Mouse (Mus musculus) c-Kit-positive CD71-negative TER-119-negative erythroid progenitor cells, embryonic 14.5 days (primary cell): ENCODE measurements around the gene Tle3.

Source experiments
- DNase-seq: peaks from one replicate; pipeline ENCODE4 v3.0.0-alpha.2; 2013; ENCODE audit warnings: low read depth

Tle3 gene

DNA sequence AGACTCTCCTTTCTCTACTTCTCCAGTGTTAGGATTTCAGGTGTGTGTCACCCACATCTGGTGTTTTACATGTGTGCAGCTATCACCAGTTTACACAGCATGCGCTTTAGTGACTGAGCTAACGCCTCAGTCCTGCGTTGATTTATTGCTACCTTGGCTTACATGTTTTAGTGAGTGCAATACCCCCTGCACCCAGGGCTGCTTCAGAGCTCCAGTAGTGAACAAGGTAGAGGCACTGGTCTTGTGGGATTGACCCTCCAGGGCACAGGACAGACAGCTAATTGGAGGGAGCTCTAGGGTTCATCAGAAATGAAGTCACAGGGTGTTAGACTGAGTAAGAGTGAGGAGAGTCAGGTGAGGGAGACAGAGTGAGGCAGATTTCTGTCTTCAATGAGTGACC is 12.4 kb upstream of the Tle3 start:
- no peak for DNase-seq

DNA sequence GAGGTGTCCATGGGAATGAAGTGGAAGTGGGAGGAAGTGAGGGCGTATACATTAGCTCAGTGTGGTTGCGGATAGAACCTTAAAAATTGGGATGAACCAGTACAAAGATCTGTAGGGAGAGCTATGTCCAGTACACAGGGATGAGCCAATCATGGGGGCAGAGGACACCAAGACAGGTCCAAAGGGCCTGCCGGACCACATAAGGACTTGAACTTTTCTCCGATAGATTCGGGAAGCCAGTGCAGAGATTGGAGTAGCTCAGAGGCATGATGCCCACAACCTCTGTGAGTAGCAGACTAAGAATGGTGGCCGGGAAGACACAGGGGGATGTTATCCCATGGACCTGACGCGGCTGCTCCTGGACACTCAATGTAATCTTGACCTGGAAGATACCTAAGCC is 12.0 kb upstream of the Tle3 start:
- DNase-seq, result no peak

DNA sequence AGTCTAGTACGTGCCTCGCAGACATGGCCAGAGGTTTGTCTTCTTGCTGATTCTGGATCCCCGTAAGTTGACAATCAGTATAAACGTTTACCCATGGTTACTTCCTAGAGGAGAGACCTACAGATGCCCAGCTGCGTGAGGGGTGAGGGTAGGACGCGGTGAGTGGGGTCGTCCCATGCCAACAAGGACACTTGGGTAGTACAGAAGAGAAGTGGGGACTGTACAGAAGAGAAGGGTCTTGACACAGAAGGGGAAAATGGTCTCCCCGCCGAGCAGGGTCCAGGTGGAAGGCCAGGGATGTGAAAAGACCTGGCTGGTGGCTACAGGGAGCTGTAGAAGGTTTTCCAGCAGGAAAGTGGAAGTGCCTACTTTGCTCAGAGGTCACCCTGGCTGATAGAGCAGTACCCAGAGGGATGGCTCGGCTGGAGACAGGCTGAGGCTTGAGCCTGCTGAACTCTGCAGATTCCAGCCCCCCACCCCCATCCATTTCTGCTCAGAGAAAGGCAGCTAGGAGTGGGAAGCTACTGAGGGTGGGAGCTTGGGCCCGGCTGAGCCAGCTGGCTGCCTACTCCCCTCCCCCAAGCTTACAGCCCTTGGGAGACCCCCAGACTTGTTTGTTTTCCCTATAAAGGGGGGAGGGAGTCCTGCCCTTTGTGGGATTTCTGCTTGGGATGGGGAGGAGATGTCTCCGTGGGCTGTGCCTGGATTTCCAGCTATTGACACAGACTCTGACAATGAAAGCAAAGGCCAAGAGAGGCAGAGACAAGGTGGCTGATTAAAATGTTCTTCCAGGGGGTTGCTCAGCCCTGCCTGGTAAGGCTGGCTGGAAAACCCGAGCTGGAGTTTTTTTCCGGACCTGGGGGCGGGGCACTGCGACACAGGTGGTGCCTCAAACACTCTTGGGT is 11.2 kb upstream of the Tle3 start:
- DNase-seq, result no peak

DNA sequence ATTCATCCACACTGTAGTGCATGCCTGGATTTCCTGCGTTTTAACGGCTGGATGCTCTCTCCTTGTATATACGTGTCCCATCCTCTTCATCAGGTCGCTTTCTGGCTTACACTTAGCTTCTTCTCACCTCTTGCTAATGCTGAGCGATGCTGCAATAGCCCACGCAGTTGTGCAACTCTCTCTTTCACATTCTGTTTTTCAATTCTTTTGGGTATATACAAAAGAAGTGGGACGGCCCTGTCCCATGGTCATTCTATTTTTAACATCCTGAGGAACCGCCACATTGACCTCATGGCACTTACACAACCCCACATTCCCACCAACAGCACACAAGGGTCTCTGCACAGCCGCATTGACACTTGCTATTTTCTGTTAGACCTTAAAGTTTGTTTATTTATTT is 9.0 kb upstream of the Tle3 start:
- no peak for DNase-seq

DNA sequence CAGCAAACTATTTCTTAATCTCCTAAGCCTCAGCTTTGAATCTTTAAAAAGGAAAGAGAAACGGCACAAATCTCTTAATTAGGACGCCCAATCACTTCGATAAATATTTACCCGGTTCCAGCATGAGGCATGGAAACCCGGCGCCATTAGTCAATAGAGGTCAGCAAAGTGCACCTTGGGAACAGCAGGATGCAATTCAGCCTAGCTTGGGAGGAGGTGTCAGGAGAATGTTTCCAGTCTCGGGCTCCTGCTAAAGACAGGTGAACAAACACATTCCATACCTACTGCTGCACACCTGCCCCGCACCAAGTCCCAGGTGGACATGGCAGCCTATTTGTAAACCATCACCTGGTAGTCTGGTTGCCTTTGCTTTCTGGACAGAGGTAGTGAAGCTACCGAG is 6.1 kb upstream of the Tle3 start:
- DNase-seq, result no peak

DNA sequence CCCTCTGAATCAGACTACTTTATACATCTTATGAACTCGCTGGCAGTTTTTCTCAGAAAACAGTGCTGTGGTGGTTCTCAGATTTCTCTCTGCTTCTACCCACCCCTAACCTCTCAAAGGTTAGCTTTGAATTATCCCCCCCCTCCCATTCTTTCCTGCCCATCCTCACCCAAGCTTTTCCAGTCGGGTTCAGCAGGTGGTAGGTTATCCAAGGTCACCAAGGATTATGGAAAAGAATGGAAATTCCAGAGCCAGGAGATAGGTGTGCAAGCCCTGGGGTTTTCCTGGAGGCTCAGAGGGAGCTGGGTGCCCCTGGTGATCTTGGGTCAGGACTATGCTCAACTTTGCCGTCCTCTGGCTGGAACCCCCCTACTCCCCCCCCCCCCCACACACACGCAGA is 5.0 kb upstream of the Tle3 start:
- no peak for DNase-seq

DNA sequence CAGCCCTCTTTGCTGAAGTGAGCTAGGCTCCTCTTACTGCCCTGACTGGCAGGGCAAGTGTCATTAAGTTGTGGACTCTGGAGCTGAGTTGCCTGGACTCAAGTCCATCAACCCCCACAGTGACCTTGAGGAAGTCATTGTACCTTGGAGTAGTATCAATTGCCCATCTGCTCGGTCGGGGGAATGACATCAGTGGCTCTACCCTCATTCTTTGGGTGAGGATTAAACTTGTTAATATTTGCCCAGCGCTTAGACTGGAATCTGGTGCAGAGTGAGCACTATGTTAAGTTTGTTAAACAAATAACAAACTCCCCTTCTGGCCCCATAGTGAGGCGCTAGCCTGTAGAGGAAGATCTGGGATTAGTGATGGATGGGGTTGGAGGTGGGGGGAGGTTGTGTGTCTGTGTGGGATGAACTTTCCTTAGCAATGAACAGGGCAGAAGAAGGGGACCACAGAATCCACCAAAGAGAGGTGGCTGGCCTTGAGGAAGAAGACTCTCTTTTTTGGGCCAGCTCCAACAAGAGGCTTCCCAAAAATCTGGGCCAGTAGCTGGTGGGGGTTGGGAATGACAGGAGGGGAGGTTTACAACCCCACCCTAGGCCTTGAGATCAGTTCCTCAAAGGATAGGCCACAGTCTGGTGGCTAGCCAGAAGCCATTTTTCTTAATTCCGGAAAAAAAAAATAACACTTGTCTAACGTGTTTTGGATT is 4.2 kb upstream of the Tle3 start:
- DNase-seq, result no peak

DNA sequence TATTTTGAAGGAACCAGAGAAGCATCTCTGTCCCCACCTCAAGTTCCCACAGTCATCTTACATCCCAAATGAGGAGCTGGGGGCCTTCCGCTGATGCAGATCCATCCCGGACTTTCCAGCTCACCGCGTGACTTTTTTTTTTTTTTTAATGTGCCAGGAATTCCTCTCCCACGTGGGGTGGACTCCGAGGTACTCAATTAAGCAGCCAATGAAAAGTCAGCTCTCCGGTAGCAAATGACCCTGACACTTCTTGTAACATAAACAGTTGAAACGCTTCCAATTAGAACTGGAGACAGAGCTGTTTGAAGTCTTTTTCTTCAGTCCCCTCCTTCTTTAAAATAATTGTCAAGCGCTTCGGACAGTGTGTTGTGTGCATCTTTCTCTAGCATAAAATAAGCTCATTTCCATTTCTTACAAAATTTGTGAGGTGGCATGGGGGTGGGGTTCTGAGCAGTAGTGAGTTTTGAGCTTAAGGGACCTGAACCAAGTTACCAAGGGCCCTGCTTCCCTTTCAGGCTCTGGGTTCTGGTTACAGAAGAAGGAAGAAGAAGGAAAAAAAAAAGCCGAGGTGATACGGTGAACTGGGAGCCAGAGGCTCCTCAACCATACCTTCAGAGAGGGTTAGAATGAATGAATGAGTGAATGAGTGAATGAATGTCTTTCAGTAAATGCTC is 3.5 kb upstream of the Tle3 start:
- no peak for DNase-seq

DNA sequence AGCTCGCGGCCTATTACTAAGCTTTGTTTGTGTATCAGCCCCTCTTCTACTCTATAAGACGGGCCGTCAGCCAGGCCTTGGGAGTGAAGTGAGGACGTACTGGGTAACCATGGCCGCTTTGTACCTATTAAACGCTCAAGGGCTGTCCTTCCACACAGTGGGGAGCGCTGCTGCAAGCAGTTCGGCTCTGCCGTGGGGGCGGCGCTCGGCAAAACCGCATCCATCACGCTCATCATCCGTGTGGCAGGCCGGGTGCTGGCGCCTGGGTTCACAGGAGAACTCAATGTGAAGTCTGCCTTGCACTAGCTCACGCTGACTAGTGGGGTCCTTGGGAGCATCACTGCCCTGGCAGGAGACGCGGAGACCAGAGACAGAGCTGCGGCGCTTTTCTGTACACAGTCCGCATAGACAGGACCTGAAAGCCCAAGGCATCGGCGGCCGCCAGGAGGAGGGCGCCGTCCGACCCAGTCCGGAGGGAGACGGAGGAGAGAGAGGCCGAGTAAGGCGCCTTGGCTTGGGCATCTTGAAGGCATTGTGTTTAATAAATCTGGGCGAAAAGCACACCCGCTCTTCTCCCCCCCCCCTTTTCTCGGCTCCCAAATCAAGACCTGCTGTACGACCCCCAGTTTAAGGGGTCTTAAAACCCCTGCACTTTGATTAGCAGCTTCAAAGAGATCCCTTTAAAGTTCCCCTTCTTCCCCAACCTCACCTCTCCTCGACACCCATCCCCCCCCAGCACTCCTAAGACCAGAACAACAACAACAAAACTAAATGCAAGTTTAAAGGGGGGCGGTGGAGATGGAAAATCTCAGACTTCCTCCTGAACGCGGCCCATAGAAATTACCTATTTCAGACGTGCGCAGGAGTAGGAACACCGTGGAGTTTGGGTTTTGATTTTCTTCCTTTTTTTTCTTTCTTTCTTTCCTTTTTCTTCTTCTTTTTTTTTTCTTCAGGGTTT is 2.6 kb upstream of the Tle3 start:
- no peak for DNase-seq

DNA sequence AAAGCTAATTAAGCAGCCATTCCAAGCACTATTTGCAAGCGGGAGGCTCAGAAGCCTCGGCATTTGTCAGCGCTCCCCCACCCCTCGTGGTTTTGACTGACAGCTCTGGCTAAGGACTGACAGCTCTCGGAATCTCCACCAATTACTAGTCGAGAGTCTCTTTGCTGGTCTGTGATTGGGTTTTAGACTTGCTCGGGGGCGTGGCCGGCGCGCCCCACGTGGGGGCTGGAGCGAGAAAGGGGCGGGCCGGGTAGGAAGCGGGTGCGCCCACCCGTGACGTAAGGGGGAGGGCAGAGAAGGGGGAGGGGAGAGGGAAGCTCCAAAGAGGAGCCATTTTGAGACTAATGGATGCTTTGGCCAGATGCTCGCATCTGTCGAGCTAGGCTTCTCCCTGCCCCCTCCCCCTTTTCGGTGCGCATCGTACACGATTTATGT is 1.7 kb upstream of the Tle3 start:
- peak; percentile 99 for DNase-seq

DNA sequence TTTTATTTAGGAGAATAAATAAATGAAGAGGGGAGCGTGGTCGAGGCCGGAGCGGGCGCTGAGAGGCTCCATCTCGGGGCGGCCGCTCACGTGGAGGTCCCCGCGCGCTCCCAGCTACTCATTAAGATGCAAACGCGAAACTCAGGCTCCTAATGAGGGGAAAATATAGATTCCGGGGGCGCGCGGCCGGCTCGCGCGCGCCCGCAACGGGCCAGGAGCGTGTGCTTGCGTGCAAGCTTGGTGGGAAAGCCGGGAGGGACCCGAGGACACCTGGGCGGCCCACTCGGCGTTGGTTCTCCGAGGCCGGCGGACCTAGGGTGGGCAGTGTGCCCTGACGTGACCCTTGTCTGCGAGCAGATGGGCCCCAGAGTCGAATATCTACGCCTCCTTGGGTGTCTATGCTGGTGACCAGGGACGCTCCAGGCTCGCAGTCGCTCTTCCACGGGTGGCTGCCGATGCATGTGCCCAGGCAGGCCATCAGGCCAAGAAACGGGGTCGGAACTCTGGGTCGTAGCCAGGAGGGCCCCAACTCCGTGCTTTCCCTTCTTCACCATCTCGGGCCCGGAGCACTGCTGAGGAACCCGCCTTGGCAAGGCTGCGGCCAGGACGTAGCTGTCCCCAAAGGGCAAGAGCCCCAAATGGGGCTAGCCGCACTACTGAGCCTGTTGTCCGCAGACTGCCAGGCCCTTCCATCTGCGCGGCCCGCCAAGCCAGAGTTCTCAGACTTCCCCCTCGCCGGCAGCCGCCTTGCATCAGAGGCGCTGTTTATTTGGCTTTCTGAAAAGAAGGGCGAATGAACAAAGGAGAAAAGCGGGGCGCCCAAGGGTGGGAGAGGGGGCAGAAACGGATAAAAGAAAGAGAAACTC is 1.0 kb upstream of the Tle3 start:
- no peak for DNase-seq

DNA sequence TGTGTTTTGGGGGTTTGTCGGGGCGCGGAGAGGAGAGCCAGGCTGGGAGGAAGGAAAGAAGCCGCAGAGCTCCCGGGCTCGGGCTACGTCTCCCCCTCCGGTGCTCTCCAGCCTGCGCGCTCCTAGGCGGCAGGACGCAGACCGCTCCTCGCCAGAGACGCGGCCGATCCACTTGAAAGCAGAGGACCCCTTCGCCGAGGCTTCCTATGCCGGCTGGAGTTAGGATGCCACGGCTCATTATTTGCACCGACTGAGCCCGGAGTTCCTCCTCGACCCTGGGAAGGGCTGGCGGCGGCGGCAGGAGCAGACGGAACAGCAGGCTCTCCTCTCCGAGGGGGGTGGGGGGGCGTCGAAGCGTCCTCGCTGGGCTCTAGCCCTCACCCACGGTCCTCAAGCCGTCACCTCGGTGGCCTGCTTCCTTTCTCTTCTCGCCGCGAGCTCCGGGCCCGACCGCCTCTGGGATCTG is 377 bp downstream of the Tle3 start:
- DNase-seq, result no peak

DNA sequence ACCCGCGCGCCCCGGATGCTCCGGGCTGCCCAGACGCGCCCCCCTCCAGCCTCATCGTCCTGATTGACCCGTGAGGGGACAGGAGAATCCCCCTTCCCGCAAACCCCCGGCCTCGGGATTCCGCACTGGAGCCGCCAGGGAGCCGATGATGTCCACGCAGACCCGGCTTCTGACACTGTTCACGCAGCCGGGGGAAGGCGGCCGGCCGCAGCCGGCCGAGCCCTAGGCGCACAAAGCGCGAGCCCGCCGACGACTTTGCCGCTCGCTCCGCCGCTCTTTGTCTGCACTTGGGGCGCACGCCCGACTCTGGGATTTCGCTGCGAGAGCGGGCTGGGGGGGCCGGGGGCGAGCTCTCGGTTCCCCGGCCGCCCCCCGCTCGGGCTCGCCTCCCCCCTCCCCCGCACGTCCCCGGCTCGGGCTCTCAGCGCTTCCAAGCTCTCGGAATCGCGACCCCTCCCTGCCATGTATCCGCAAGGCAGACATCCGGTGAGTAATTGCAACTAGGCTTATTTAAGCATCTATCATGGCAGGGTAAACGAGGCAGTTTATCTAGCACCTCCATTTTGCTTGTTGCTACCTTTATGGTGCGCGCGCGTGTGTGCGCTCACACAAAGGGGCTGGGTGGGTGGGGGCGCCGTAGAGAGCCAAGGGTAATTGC is 939 bp downstream of the Tle3 start:
- no peak for DNase-seq

DNA sequence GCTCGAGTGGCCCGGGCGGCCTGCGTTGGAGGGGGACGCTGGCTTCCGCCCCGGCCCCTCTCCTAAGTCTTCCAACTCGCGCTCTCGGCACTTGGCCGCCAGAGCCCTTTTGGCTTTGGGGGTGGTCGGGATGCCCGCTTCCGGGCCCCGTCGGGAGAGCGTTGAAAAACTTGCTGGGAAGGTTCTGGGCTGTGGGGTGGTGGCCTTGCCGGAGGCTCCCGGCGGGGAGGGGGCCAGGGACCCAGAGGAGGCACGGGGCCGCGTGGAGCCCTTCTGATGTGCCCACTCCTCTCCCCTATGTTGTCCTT is 1.4 kb downstream of the Tle3 start:
- DNase-seq, result no peak

DNA sequence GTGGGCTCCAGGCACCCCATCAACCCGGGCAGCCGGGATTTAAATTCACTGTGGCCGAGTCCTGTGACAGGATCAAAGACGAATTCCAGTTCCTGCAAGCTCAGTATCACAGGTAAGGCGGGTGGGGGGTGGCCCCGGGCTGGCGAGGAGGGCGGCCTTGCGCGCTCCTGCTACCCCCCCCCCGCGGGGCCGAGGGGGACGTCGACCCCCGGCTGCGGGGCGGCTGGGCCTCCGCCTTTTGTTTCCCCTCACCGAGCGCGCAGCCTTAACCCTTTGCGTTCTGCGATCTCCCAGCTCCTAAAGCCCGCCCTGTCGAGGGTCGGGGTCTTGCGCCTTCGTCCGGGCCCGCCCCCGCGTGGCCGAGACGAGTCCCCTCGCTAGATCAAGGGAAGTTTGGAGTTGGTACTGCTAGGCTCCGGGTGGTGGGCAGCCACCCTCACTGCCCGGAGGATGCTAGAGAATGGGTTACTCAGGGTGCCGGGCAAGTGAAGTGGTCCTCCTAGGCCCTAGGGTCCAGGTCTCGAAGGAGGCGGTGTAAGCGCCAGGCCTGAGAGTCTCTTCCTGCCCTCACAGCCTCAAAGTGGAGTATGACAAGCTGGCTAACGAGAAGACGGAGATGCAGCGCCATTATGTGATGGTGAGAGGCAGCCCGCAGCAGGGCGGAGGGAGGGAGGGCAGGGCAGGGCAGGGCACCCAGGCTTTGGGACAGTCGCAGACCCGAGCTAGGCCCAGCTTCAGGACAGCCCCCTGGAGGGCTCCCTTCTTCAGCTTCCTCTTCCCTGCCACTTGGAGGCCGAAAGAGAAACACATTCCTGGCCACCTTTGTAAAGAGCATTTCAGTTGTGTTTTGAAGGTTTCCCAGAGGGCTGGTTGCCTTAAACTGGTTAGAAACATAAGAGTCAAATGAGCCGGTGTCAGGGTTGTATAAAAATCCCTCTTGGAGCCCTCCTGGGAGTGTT is 2.1 kb downstream of the Tle3 start:
- no peak for DNase-seq

DNA sequence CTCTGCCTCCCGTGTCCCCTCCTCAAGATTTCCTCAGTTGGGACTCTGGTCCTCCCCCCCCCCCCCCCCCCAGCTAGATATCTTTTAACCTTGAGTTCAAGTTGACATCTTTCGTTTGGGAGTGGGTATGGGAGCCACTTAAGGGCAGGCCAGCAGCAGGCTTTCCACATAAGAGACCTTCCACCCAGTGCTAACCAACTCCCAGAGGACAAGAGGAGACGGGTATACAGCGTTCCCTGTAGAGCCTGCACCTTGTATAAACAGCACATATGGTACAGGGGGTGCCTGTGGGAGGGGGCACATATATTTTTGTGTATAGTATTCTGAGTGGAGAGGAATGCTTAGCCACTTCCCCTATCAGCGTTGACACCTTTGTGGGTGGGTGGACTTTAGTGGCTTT is 2.8 kb downstream of the Tle3 start:
- DNase-seq, result no peak

DNA sequence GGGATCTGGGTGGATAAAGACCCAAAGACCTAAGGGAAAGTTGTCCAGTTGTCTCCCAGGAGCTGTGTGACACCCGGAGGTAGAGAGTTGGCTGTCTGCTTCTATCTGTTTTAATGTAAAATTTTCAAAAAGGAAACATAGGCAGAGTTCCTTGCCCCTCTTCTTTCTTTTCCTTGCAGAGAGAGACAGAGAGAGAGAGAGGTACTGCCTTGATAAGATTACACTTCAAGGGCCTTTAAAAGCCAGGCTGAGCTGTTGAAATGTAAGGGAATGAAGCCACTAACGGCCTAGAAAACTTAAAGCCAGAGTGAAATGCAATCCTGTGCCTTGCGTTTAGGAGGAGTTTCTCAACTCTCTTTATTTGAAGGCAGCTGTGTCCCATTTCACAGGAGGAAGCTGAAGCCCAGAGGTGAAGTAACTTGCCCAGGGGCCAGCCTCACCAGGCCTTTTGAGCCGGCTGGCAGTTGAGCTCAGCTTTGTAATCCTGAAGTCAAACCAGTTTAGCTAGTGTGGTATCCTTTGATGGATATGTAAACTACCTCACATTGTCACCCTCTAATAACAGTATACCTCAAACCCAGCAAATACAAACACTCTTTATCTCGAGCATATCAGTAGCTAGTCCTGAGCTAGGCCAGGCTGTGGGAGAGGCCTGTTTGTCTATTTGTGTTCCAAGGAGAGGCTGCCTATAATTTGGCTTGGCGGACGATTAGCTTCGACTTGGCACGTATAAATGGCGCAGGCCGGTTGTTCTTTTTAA is 3.8 kb downstream of the Tle3 start:
- DNase-seq, result no peak

DNA sequence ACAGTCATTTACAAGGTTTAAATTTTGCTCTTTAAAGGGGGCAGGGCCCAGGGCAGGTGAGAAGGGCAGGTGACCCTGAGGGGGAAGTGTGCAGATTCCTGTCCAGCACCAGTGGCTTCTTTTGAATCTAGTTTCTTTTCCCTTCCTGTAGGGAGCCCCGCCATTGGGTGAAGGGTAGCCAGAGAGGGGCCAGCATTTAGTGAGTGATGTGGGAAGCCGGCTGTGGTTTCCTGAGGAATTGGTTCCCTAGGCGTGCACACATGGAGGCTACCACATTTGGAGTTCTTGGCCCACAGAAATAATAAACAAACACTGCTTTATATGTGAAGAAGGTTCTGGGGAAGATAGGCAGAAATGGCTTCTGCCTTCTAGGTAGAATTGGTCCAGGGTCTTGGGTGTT is 4.5 kb downstream of the Tle3 start:
- DNase-seq, result no peak
